Mouse (Mus musculus) macrophage (primary cell): Measurements from ENCODE around the gene Pcx. TPM values are rescaled to one million over a fixed set of nuclear protein-coding genes. Genes with fewer than 3 reads are reported as not detected.

Experiments
- H3K27ac ChIP-seq: fragments of 350-480 bp; formaldehyde crosslinking; 2 replicates; pipeline ENCODE4 v1.9.0; 2021
- H3K36me3 ChIP-seq: fragments of 350-480 bp; formaldehyde crosslinking; 2 replicates; pipeline ENCODE4 v1.9.0; 2021; ENCODE audit errors: inconsistent target
- H3K4me3 ChIP-seq: fragments of 350-480 bp; formaldehyde crosslinking; 2 replicates; pipeline ENCODE4 v1.9.0; 2021; ENCODE audit errors: inconsistent target
- H3K79me2 ChIP-seq: fragments of 350-480 bp; formaldehyde crosslinking; 2 replicates; pipeline ENCODE4 v1.9.0; 2021; ENCODE audit errors: inconsistent target
- WGBS: methylation state at CpG from one replicate; pipeline ENCODE4 v1.1.7; 2026; ENCODE audit warnings: inconsistent platforms; ENCODE audit not compliant: missing documents; 5-methylcytosine and 5-hydroxymethylcytosine counted together
- polyA plus RNA-seq: library from polyadenylated mRNA; stranded (reverse); fragments of 250-400 nt; gene quantifications from 3 replicates; pipeline ENCODE4 v1.2.4, GENCODE M21; 2018; ENCODE audit warnings: inconsistent platforms

Pcx gene
- polyA plus RNA-seq, 1 experiment from 2014 or later = 0.49 TPM

DNA sequence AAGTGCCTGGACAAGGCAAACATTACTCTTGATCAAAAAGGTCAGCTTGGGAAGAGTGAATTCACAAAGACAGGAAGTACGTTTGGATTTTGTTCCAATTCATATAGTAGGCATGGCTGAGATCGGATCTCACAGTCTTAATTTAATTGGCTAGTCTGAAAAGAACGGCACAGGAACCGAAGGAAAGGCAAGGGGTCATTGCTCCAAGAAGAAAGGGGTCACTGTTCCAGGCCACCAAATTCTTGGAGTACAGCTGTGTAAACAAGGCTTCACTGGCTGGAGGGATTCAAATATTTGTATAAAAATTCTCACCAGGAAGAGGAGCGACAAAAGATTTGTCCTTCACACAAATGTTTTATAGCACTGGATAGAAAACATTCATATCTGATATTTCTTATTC lies 25.3 kb upstream of the Pcx start:
- 77% methylated on average over 5 of the region's 5 CpGs for WGBS
- Histone ChIP-seq H3K36me3 (no peaks in the 10 kb centered on the region), H3K4me3 (no peak overlapping the region), H3K79me2 (no peaks in the 10 kb centered on the region), H3K27ac (no peak overlapping the region)

DNA sequence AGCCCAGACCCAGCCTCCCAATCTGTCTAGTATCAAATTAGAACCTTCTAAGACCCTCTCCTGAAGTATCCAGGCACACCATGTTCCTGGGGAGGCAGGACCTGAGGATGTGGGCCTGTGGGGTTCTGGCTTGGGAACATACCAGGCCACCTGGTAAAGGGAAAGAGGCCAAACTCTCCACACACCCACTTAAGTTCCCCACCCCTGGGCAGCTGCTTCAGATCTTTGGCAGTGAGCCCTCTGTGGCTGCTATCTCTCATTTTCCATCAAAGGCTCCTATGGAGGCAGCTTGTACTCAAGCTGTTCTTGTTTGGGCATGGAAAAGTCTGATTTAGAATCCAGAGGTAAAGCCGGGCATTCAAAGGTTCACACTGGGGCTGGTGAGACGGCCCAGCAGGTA lies 22.4 kb upstream of the Pcx start:
- H3K4me3 ChIP-seq = no peak overlapping the region
- no peaks in the 10 kb centered on the region for H3K36me3 ChIP-seq
- H3K79me2 ChIP-seq = no peaks in the 10 kb centered on the region
- H3K27ac ChIP-seq = no peak overlapping the region
- WGBS = 83% methylated on average over 2 of the region's 2 CpGs

DNA sequence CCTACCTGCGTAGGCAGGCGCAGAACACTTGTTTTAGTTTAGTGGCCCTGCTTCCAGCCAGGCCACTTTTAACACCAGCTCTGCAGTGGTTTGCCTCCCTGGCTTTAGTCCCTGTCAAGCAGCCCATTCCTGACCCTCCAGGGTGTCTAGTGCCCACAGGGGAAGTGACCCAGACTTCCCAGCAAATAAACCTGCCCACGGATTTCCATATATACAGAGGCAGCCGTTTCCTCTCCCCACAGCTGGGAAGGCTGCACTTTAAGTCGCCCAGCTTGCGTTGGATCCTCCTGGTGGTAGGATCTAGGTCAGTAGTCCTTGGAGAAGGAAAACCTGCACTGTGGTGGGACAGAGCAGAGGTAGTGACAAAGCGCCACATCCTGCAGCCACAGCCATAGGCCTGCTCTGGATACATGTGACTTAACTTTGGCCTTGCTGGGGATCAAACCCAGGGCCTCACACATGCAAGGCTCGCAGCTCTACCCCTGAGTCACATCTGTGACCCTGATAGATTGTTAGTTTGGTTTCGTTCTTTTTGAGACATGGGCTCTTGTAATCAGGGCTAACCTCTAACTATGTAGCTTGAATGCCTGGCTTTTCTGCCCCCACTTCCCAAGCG lies 19.1 kb upstream of the Pcx start:
- no peaks in the 10 kb centered on the region for H3K36me3 ChIP-seq

DNA sequence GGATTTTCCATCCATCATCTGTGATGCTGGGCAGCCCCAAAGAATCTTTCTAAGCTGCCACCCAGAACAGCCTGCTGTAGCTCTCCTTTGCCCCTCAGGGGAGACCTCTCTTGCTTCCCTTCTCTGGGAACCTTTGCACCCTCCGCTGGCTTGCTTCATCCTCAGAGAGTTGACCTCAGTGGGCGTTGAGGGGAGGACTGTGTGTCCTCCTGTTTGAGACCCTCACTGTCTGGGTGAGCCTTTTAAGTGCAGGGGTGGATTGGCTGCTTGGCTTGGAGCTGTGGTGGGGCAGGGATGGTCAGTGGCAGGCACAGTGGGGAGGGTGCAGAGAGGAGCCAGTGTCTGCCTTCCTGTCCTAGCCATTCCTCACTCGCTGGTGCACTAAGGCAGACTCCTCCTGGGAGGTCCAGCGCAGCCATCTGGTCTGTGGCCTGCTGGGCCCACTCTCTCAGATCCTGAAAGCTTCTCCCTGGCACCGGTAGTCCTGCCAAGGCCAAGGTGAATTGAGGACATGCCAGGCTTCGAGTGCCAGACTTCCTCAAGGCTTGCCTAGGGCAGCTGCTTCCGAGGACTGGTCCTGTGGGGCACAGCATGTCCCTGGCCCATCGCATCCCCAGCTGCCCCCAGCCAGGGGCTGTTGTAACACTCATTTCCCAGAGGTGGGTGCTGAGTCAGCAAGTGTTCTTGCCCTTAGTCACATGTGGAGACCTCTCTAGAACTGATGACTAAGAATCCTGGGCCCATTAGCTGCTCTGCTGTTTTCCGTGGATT lies 17.6 kb upstream of the Pcx start:
- WGBS = 77% methylated on average over 9 of the region's 9 CpGs
- Histone ChIP-seq H3K4me3 (no peak overlapping the region), H3K79me2 (no peaks in the 10 kb centered on the region), H3K27ac (no peak overlapping the region), H3K36me3 (no peaks in the 10 kb centered on the region)

More for the DNA sequence above, 19.1 kb upstream of the Pcx start:
- no peak overlapping the region for H3K27ac ChIP-seq
- H3K79me2 ChIP-seq = no peaks in the 10 kb centered on the region
- 87% methylated on average over 10 of the region's 10 CpGs for WGBS
- no peak overlapping the region for H3K4me3 ChIP-seq

DNA sequence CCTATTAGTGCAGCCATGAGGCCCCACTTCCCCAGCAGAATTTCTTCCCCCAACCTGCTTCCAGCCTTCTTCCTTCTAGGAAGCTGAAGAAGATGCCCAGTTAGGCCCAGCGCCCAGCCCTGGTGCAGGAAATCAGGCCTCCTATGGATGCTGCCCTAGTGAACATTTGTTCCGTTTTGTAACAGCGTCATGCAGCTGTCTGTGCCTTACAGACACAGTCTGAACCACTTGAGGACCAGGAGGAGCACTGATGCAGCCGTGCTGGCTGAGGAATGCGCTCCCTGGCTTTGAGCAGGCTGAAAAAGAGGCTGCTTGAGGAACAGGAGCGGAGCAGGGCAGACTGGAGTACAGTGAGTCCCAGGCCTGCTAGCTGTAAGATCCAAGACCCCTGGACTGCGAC lies 15.6 kb upstream of the Pcx start:
- Histone ChIP-seq H3K79me2 (no peaks in the 10 kb centered on the region), H3K36me3 (no peaks in the 10 kb centered on the region), H3K4me3 (no peak overlapping the region), H3K27ac (no peak overlapping the region)
- 91% methylated on average over 6 of the region's 7 CpGs for WGBS

DNA sequence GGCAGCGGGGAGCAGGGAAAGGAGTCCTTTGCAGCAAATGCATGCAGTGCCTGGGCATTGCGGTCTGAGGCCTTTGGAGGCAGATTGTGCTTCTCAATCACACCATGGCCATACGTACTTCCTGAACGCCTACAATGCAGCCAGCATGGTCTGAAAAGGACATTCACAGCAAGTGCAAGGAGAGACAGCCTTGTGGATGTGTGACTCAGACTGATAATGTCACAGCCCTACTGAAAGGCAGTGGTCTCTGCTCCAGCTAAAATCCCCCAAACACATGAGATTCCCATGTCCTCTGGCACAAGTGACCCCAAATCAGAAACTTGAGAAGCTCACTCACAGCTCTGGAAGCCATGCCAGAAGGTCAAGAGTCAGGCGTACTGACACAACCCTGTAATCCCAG lies 14.5 kb upstream of the Pcx start:
- 93% methylated on average over 5 of the region's 5 CpGs for WGBS
- no peak overlapping the region for H3K27ac ChIP-seq

DNA sequence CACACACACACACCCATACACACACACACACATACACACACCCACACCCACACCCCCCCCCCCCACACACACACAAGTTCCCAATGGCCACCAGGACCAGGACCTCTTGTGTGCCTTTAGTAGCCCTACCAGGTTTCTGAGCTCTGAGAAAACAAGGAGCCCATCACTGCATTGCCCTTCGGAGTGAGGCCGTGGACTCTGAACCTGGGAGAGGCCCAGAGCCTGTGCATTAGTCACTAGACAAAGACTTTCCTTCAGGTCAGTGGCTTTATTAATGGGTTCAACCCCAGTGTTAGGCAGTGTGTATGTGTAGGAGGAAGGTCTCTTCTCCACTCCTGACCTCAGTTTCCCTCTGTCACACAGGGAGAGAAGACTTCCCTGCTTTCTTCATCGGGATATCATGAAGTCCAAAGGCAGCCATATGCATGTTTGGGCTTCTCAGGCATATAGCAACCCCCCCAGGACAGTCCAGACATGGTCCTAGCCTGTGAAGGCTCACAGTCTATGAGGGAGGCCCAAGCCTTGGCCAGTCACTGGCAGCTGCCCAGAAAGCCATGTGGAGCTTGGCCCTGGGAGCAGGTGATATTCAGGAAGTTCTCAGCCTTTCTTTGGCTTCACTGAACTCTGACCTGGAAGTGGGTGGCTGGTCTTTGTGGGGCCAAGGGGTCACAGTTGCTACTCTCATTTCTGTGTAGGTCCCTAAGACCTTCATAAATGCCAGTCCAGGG lies 13.6 kb upstream of the Pcx start:
- 89% methylated on average over 3 of the region's 3 CpGs for WGBS
- Histone ChIP-seq H3K36me3 (no peaks in the 10 kb centered on the region), H3K27ac (no peak overlapping the region), H3K4me3 (no peak overlapping the region), H3K79me2 (no peaks in the 10 kb centered on the region)

More for the DNA sequence above, 14.5 kb upstream of the Pcx start:
- no peaks in the 10 kb centered on the region for H3K36me3 ChIP-seq
- no peak overlapping the region for H3K4me3 ChIP-seq
- H3K79me2 ChIP-seq = no peaks in the 10 kb centered on the region

DNA sequence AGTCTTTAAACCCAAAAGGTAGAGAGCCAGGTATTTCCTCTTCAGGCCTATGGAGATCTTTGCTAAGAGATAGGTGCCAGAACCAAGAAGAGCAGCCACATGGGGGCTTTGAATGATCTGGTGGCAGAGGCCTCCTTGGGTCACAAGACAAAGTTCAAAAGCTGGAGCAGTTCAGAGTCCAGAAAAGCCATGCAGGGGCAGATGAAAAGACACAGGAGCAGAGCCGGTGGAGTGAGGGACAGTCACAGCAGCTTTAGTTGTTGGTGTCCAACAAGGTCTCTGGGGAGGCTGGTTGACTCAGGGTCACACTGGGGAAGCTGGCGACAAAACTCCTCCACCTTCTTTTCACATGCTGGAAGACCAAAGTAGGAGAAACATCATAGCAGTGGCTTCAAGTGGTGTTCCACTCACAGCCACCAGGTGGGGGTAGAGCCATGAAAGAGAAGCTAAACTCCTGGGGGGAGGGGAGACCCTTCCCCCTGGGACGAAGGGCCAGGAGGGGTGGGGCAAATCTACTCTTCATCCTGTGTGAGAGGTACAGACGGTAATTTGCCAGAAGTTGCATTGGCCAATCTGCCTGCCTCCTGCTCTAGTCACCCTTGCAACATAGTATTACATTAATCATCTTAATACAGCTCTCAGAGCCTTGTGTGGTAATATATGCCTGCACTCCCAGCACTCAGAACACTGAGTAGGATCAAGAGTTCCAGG lies 12.9 kb upstream of the Pcx start:
- H3K79me2 ChIP-seq = no peaks in the 10 kb centered on the region
- no peak overlapping the region for H3K27ac ChIP-seq
- 12% methylated on average over 4 of the region's 4 CpGs for WGBS
- H3K4me3 ChIP-seq = no peak overlapping the region
- H3K36me3 ChIP-seq = no peaks in the 10 kb centered on the region

DNA sequence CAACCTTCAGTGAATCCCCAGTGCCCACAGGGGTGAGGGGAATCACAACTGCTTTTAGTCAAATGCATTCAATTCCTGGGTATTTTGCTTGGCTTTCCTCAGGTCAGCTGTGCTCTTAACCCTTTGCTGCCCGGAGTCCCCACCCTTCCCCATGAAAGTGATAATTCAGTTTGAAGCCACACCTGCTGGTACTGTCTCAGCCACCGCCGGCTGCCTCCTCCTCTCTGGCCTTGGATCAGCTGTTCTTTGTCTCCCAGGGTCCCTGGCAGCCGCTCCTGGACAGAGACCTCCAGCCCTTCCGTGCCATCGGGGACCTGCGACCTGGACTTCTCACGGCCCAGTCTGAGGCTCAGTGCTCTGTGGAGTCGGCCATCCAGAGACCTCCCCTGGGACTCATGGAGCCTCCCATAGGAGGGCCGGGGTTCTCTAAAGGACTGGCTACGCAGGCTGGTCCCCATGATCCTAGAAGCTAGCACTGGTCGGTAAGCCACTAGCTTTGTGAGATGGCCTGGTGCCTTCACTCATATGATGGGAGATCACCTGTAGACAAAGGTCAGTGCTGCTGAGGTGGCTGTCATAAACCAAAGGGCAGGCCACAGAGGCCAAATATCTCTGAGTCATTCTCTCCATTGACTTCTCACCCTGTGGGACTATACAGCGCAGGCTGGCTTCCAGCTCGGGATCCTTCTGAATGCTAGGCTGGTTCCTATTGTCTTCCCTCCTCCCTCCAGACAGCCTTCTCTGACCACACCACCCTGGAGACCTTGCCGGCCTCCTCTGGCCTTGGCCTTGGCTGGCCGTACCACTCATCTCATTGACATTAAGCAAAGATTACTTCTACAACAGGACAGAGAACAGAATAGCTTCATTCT lies 12.0 kb upstream of the Pcx start, which contains the start of gene 2010003K11Rik:
TSS of gene 2010003K11Rik (minus strand) at position 522 of the 872 bp plus-strand sequence.
- Histone ChIP-seq H3K27ac (no peak within 1 kb of the TSS), H3K36me3 (no peaks in the 10 kb centered on the region), H3K4me3 (no peak within 1 kb of the TSS), H3K79me2 (no peaks in the 10 kb centered on the region)
- whole genome bisulfite sequencing = 78% methylated on average over 15 of the region's 16 CpGs

DNA sequence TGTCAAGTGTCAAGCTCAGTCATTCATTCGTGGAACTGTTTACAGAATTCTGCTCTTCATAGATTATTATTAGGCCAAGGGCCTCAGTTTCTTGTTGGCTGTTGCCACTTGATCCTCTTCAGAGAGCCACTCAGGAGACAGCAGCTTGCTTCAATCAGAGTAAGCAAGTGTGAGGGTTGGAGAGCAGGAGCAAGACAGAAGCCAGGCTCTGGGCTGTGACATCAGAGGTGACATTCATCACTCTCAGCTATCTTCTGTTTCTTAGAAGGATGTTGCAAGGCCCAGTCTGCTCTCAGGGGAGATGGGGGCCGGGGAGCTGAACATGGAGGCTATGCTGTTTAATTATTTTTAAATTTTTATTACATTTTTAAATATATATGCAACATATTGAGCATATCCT lies 7.6 kb upstream of the Pcx start:
- Histone ChIP-seq H3K79me2 (no peaks in the 10 kb centered on the region), H3K36me3 (no peaks in the 10 kb centered on the region), H3K4me3 (no peak overlapping the region), H3K27ac (no peak overlapping the region)
- 100% methylated on average over 2 of the region's 2 CpGs for WGBS

DNA sequence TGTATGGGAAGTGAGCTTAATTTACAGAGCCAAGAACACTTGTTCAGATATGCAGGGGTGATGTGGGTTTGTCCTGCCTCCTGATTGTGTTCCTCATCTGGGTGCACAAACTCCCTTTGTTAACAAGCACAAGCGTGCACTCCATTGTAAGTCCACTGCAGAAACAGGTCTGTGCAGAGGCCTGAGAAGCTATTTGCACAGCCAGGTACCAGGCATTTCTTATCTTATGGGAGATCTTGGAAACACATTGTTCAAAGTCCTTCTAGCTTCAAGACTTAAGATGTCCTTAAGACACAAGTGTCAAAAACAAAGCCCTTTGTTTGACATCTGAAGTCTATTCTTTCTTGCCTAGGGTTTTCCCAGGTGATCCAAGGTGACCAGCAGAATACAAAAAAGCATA lies 5.4 kb upstream of the Pcx start:
- Histone ChIP-seq H3K79me2 (no peaks in the 10 kb centered on the region), H3K36me3 (no peaks in the 10 kb centered on the region), H3K4me3 (no peak overlapping the region), H3K27ac (no peak overlapping the region)
- WGBS = 100% methylated on average over 1 of the region's 1 CpGs

DNA sequence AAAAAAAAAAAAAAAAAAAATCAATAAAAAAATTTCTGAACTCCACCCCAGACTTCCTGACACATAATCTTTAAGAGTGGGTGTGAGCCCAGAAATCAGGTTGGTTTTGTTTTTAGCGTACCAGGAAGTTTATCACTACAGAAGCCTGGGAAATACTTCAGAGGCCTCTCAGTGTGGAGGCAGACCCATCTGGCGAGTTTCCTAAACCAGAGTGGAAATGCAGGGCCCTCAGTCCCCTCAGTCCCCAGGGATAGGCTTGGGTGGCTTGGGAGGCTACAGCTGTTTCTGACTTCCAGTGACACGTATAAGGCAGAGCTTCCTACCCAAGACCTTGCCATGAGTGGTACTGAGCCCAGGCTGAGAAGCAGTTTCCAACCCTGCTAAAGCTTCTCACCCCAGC lies 2.5 kb upstream of the Pcx start:
- Histone ChIP-seq H3K4me3 (no peak overlapping the region), H3K36me3 (no peaks in the 10 kb centered on the region), H3K27ac (no peak overlapping the region), H3K79me2 (no peaks in the 10 kb centered on the region)
- 88% methylated on average over 3 of the region's 3 CpGs for WGBS

DNA sequence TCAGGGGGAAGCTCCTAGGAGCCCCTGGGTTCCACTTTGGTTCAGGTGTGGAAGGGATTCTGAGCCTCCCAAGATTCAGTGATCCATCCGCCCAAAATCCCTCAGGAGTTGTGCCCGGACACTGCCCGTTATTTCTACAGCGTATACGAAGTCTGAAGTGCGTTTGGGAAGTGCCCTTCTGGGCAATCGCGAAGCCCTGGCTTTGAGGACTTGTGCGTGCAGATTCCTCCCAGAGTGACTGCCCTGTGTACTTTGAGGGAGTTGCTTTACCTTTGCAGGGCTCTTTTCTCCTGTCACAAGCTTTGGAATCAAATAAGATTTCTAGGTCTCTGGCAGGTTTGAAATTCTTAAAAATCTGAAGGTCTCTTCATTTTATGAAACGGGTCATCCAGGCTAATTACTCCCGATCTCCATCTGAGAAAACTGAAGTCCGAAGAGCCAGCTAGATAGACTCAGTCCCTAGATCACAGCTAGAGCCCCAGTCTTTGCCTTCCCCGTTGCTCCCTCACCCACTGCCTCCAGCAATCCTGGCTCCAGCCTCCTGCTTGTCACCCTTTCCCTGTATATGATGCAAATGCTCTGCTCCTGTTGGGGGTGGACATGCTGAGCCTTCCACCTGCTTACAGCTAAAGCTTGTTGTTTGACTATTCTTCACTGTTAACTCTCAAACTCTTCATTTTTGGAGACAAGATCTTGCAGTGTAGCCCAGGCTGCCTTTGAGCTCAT lies 1.0 kb downstream of the Pcx start:
- Histone ChIP-seq H3K27ac (no peak overlapping the region), H3K79me2 (no peaks in the 10 kb centered on the region), H3K36me3 (no peaks in the 10 kb centered on the region), H3K4me3 (peak overlapping the region; percentile 29)
- 17% methylated on average over 13 of the region's 13 CpGs for WGBS
